Mouse (Mus musculus) testis, adult 2 months (tissue): ENCODE results near the gene Zkscan16. TPM values are rescaled to one million over a fixed set of nuclear protein-coding genes. Genes with fewer than 3 reads are reported as not detected.

Experiments
- H3K27ac ChIP-seq: fragments of 200-500 bp; 2 replicates; pipeline ENCODE4 v1.5.1; 2012; ENCODE audit warnings: low read depth, low read length; ENCODE audit not compliant: control insufficient read depth, insufficient read depth
- H3K27me3 ChIP-seq: fragments of 200-500 bp; 2 replicates; pipeline ENCODE4 v1.6.1; 2012; ENCODE audit warnings: mild to moderate bottlenecking, low read length, moderate library complexity; ENCODE audit not compliant: control insufficient read depth, insufficient read depth
- H3K36me3 ChIP-seq: fragments of 200-500 bp; 2 replicates; pipeline ENCODE4 v1.6.1; 2012; ENCODE audit warnings: mild to moderate bottlenecking, low read length; ENCODE audit not compliant: control insufficient read depth, insufficient read depth
- H3K4me1 ChIP-seq: fragments of 200-500 bp; 2 replicates; pipeline ENCODE4 v1.6.1; 2012; ENCODE audit warnings: low read length; ENCODE audit not compliant: control insufficient read depth, insufficient read depth
- H3K4me3 ChIP-seq: fragments of 200-500 bp; 2 replicates; pipeline ENCODE4 v1.5.1; 2012; ENCODE audit warnings: low read depth, mild to moderate bottlenecking, low read length, moderate library complexity, mixed read lengths; ENCODE audit not compliant: control insufficient read depth
- CTCF ChIP-seq: fragments of 200-500 bp; IDR thresholded peaks from 2 replicates; pipeline ENCODE4 v1.5.1; 2012; ENCODE audit warnings: low read depth, mild to moderate bottlenecking, inconsistent platforms, low read length, moderate library complexity; ENCODE audit not compliant: control insufficient read depth, insufficient read depth, insufficient replicate concordance
- POLR2A ChIP-seq: fragments of 200-500 bp; IDR thresholded peaks from 2 replicates; pipeline ENCODE4 v1.6.1; 2012; ENCODE audit warnings: low read depth, mild to moderate bottlenecking, inconsistent platforms, low read length, moderate library complexity; ENCODE audit not compliant: control insufficient read depth
- polyA plus RNA-seq: library from polyadenylated mRNA; depleted of rRNA; stranded (reverse); fragments of >200 nt; gene quantifications from 2 replicates; pipeline ENCODE4 v1.2.3, GENCODE M21; 2012; rRNA removed

Gene Zkscan16
- polyA plus RNA-seq, 1 experiment: 0.48 TPM

DNA sequence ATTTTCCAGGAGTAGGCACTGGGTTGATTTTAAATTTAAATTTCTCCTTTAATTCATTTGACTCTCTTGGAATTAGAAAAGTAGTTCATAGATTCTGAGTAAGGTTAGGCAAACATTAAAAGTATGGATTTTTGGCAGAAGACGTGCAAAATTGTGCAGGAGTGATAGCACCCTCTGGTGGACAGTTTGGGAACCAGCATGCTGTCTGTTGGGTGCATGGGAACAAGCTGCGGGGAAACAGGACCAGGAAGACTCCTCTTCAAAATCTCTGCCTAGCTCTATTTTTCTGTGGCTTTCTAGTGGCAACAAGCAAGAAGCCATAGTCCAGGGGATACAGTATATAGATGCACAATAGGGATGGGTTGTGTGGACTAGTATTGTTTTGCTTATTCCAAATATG, 56.3 kb downstream of the Zkscan16 start:
- no peaks in the 10 kb centered on the region for H3K36me3 ChIP-seq
- peaks cover 13% of the 10 kb centered on the region for H3K4me1 ChIP-seq
- H3K27me3 ChIP-seq: no peaks in the 10 kb centered on the region
- no peak overlapping the region for H3K4me3 ChIP-seq
- TF ChIP-seq CTCF: peak; percentile 81; the same call in 1 of the 2 replicates
- no peak for TF ChIP-seq POLR2A
- no peak overlapping the region for H3K27ac ChIP-seq

DNA sequence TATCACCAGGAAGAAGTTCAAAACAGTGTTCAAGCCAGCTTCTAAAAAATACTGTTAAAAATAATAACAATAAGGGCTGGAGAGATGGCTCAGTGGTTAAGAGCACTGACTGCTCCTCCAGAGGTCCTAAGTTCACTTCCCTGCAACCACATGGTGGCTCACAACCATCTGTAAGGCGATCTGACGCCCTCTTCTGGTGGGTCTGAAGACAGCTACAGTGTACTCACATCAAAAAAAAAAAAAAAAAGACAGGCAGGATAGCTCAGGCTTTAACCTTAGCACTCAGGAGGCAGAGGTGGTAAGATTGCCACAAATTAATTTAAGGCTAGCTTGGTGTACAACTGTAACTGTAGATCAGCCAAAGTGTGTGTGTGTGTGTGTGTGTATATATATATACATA, 57.2 kb downstream of the Zkscan16 start:
- TF ChIP-seq POLR2A: no peak
- TF ChIP-seq CTCF: peak; percentile 18; the same call in 1 of the 2 replicates
- Histone ChIP-seq H3K36me3 (no peaks in the 10 kb centered on the region), H3K4me1 (peaks cover 7% of the 10 kb centered on the region), H3K27me3 (no peaks in the 10 kb centered on the region), H3K4me3 (no peak overlapping the region), H3K27ac (no peak overlapping the region)

GRCm38 (mm10) chr4:59002948-59003805, 59.7 kb downstream of the Zkscan16 start, which contains the start of gene Gm20503:
Gm20503 (plus strand) TSS chr4:59003210.
- H3K36me3 ChIP-seq: no peaks in the 10 kb centered on the region
- H3K4me3 ChIP-seq: peak within 1 kb of the TSS; percentile 96
- TF ChIP-seq POLR2A (peak; percentile 95), CTCF (no peak)
- H3K27ac ChIP-seq: peak within 1 kb of the TSS; percentile 84
- H3K4me1 ChIP-seq: peaks cover 8% of the 10 kb centered on the region
- H3K27me3 ChIP-seq: no peaks in the 10 kb centered on the region

- H3K27ac ChIP-seq: no peak overlapping the region
These were observed 60.4 kb downstream of the Zkscan16 start for GRCm38 (mm10) chr4:59003806-59004200.

DNA sequence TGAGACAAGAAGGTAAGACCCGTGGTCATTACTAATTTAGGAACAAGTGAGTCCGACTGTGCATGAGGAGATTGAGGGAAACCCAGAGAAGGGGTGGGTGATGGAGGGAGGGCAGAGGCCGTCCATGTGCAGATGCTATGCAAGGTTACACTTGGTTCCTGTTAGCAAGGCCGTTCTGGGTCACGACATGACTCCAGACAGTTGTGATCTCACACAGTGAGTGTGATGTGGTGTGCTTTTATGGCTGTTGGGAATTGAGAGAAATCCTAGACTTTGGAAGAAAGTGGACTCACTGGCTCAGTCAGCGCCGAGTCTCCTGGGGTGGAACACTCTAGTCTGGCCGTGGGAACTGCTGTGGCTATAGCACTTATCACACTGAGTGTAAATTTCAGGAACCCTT, 62.8 kb downstream of the Zkscan16 start:
- Histone ChIP-seq H3K36me3 (no peaks in the 10 kb centered on the region), H3K4me3 (no peak overlapping the region), H3K27me3 (no peaks in the 10 kb centered on the region), H3K27ac (no peak overlapping the region), H3K4me1 (peaks cover 8% of the 10 kb centered on the region)
- TF ChIP-seq CTCF: no peak
- TF ChIP-seq POLR2A: no peak

More at GRCm38 (mm10) chr4:59003806-59004200, 60.4 kb downstream of the Zkscan16 start:
- no peak for TF ChIP-seq CTCF
- no peak for TF ChIP-seq POLR2A
- Histone ChIP-seq H3K4me3 (peak overlapping the region; percentile 96), H3K36me3 (no peaks in the 10 kb centered on the region), H3K4me1 (peaks cover 8% of the 10 kb centered on the region), H3K27me3 (no peaks in the 10 kb centered on the region)

DNA sequence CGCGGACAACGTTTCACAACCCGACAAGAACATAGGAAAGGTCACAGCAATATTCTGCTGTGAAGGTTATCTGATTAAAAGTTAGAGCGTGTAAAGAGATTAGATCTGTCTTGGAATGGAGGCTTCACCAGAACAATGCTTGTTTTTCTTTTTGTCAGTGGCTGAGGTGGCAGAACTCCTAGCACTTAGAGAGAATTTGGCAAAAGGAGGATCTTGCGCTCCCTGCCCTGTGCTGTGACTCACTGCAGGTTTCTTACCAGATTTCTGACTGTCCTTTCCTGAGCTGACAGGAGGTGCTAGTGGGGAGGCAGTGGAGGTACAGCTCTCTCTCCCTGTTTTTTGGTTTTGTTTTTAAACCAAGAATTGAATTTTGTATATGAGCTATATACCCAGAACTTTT, 63.6 kb downstream of the Zkscan16 start:
- Histone ChIP-seq H3K36me3 (no peaks in the 10 kb centered on the region), H3K4me1 (peaks cover 8% of the 10 kb centered on the region), H3K4me3 (no peak overlapping the region), H3K27ac (no peak overlapping the region), H3K27me3 (no peaks in the 10 kb centered on the region)
- no peak for TF ChIP-seq CTCF
- no peak for TF ChIP-seq POLR2A

Other genes with a start within 250 kb of the Zkscan16 start
- 0.07 and 0.11 TPM in 2 replicates for gene Olfr267, start 155.9 kb upstream of the Zkscan16 start, polyA plus RNA-seq
- 8.8 and 10.2 TPM in 2 replicates for gene Ecpas, start 30.9 kb upstream of the Zkscan16 start, polyA plus RNA-seq
- 8.5 and 12.0 TPM in 2 replicates for gene Ptgr1, start 43.5 kb downstream of the Zkscan16 start, polyA plus RNA-seq
- 4.7 and 6.5 TPM in 2 replicates for gene Dnajc25, start 51.4 kb downstream of the Zkscan16 start, polyA plus RNA-seq
- not detected in 2 replicates for gene Gm20503, start 59.6 kb downstream of the Zkscan16 start, polyA plus RNA-seq
- 11.7 and 11.9 TPM in 2 replicates for gene Gng10, start 91.5 kb downstream of the Zkscan16 start, polyA plus RNA-seq
- 2.6 and 3.0 TPM in 2 replicates for gene AI481877, start 195.4 kb downstream of the Zkscan16 start, polyA plus RNA-seq
- 7.3 and 9.8 TPM in 2 replicates for gene Ugcg, start 245.6 kb downstream of the Zkscan16 start, polyA plus RNA-seq